Mouse (Mus musculus) kidney, embryonic 15.5 days (tissue): ENCODE measurements around the gene Ston2. TPM values are rescaled to one million over a fixed set of nuclear protein-coding genes. Genes with fewer than 3 reads are reported as not detected.

Source experiments
- ATAC-seq: fragments of 200-750 bp; cut with Nextera tagmentation; replicated peaks from 2 replicates; pipeline ENCODE4 v1.8.0; 2017; ENCODE audit warnings: moderate TSS enrichment; ENCODE audit not compliant: low FRiP score
- H3K27ac ChIP-seq: fragments of 300-500 bp; sonication (generic); 2 replicates; pipeline ENCODE4 v1.5.1; 2015; ENCODE audit warnings: mild to moderate bottlenecking, inconsistent platforms
- H3K27me3 ChIP-seq: fragments of 300-500 bp; sonication (generic); 2 replicates; pipeline ENCODE4 v1.6.1; 2015; ENCODE audit warnings: inconsistent platforms
- H3K36me3 ChIP-seq: fragments of 300-500 bp; sonication (generic); 2 replicates; pipeline ENCODE4 v1.6.1; 2015; ENCODE audit warnings: inconsistent platforms
- H3K4me1 ChIP-seq: fragments of 300-500 bp; sonication (generic); 2 replicates; pipeline ENCODE4 v1.6.1; 2015; ENCODE audit warnings: inconsistent platforms
- H3K4me2 ChIP-seq: fragments of 300-500 bp; sonication (generic); 2 replicates; pipeline ENCODE4 v1.6.1; 2015; ENCODE audit warnings: moderate library complexity, mild to moderate bottlenecking, inconsistent platforms
- H3K4me3 ChIP-seq: fragments of 300-500 bp; sonication (generic); replicated peaks from 2 replicates; pipeline ENCODE4 v1.5.1; 2015; ENCODE audit warnings: mild to moderate bottlenecking, inconsistent platforms
- H3K9ac ChIP-seq: fragments of 300-500 bp; sonication (generic); 2 replicates; pipeline ENCODE4 v1.6.1; 2015; ENCODE audit warnings: mild to moderate bottlenecking, inconsistent platforms
- H3K9me3 ChIP-seq: fragments of 300-500 bp; sonication (generic); replicated peaks from 2 replicates; pipeline ENCODE4 v1.6.1; 2016; ENCODE audit warnings: inconsistent platforms
- whole genome bisulfite sequencing: fragments of 180-500 bp; shearing (Covaris S2); methylation state at CpG from one replicate; pipeline ENCODE4 v1.1.7; 2015; ENCODE audit warnings: mixed read lengths; 5-methylcytosine and 5-hydroxymethylcytosine counted together
- polyA plus RNA-seq: library from polyadenylated mRNA; unstranded; fragments of >200 nt; fragmentation: Nextera tagmentation; extraction: Ambion mirVana; gene quantifications from 2 replicates; pipeline ENCODE4 v1.2.1, GENCODE M21; 2015

Ston2 gene
- polyA plus RNA-seq, 1 experiment from 2014 or later: 11.2 TPM

DNA sequence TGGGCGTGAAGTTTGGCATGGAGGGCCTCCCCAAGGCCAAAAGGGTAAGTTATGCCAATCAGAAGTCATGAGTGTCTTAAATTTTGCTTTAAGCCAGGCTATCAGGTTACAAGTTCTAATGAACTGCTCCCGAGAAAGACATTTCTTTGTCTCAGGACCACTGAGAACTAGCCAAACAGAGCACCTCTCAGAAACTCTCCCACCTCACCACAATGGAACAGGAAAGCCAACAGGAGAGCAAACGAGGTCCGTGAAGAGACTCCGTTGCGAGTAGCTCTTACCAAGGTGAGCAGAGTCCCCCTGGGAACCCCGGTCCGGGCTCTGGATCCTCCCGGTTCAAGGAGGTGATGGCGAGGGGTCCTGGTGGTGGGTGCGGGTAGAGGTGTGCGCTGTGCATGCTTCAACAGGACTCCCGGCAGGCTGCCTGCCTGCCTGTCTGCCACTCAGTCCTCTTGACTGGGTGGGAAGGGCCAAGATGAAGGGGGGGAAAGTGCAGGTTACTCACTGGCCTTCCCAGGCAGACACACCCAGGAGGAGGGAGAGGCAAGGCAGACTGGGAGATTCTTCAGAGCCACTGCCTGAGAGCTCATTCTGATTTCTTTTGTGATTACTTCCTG, 102.4 kb downstream of the Ston2 start:
- ATAC-seq: peak; percentile 63
- H3K9me3 ChIP-seq: no peaks in the 10 kb centered on the region
- peaks cover 33% of the 10 kb centered on the region for H3K4me1 ChIP-seq
- peak overlapping the region; percentile 52 for H3K27ac ChIP-seq
- no peaks in the 10 kb centered on the region for H3K36me3 ChIP-seq
- H3K4me2 ChIP-seq: peak overlapping the region; percentile 53
- H3K27me3 ChIP-seq: no peaks in the 10 kb centered on the region
- WGBS: 12% methylated on average over 13 of the region's 13 CpGs
- no peak overlapping the region for H3K9ac ChIP-seq
- peak overlapping the region; percentile 26 for H3K4me3 ChIP-seq

GRCm38 (mm10) chr12:91684840-91685415, 103.3 kb downstream of the Ston2 start:
- Histone ChIP-seq H3K4me2 (peak overlapping the region; percentile 53), H3K9me3 (no peaks in the 10 kb centered on the region), H3K4me3 (no peak overlapping the region), H3K4me1 (peaks cover 33% of the 10 kb centered on the region), H3K36me3 (no peaks in the 10 kb centered on the region), H3K27ac (peak overlapping the region; percentile 52), H3K9ac (no peak overlapping the region), H3K27me3 (no peaks in the 10 kb centered on the region)
- 0 out of 2 replicates have a peak, but pooled peaks have one; percentile 22 for ATAC-seq
- 29% methylated on average over 11 of the region's 11 CpGs for WGBS

GRCm38 (mm10) chr12:91684101-91684839, 103.9 kb downstream of the Ston2 start:
- H3K27me3 ChIP-seq: no peaks in the 10 kb centered on the region
- H3K4me2 ChIP-seq: peak overlapping the region; percentile 53
- no peaks in the 10 kb centered on the region for H3K9me3 ChIP-seq
- H3K4me3 ChIP-seq: 0 out of 2 replicates have a peak overlapping the region, but pooled peaks have one; percentile 5
- peaks cover 38% of the 10 kb centered on the region for H3K4me1 ChIP-seq
- H3K27ac ChIP-seq: peak overlapping the region; percentile 52
- no peaks in the 10 kb centered on the region for H3K36me3 ChIP-seq
- no peak overlapping the region for H3K9ac ChIP-seq
- 20% methylated on average over 15 of the region's 15 CpGs for WGBS
- peak; percentile 48 for ATAC-seq

- no peaks in the 10 kb centered on the region for H3K27me3 ChIP-seq
- no peak for ATAC-seq
- no peaks in the 10 kb centered on the region for H3K36me3 ChIP-seq
- no peak overlapping the region for H3K27ac ChIP-seq
- WGBS: 72% methylated on average over 15 of the region's 15 CpGs
- peaks cover 41% of the 10 kb centered on the region for H3K4me1 ChIP-seq
- no peak overlapping the region for H3K9ac ChIP-seq
- H3K9me3 ChIP-seq: no peaks in the 10 kb centered on the region
- H3K4me3 ChIP-seq: no peak overlapping the region
- peak overlapping the region; percentile 53 for H3K4me2 ChIP-seq
Observed at GRCm38 (mm10) chr12:91683549-91684100, 104.6 kb downstream of the Ston2 start.

DNA sequence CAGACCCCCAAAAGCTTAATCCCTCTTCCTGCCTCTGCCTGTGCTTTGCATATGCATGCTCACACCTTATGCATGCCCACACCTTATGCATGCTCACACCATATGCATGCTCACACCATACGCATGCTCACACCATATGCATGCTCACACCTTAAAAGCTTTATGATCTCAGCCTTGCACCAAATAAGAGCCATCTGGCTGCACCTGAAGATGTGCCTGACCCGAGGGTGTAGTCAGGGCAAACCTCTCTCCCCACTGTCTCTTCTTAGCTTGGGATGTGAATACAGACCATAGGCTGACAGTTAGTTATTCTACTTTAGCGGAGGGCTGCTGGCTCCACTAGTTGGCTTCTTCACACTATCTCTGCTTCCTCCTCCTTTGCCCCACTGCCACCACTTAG, 105.1 kb downstream of the Ston2 start:
- Histone ChIP-seq H3K4me2 (no peak overlapping the region), H3K36me3 (no peaks in the 10 kb centered on the region), H3K4me1 (peaks cover 41% of the 10 kb centered on the region), H3K4me3 (no peak overlapping the region), H3K27ac (no peak overlapping the region), H3K9me3 (no peaks in the 10 kb centered on the region; the same call in 1 of the 2 replicates), H3K9ac (no peak overlapping the region), H3K27me3 (no peaks in the 10 kb centered on the region)
- 82% methylated on average over 3 of the region's 3 CpGs for WGBS
- no peak for ATAC-seq

GRCm38 (mm10) chr12:91679320-91680064, 108.7 kb downstream of the Ston2 start:
- no peak overlapping the region for H3K9ac ChIP-seq
- no peak overlapping the region for H3K4me2 ChIP-seq
- H3K36me3 ChIP-seq: no peaks in the 10 kb centered on the region
- H3K27me3 ChIP-seq: no peaks in the 10 kb centered on the region
- H3K4me1 ChIP-seq: peaks cover 25% of the 10 kb centered on the region
- H3K9me3 ChIP-seq: no peaks in the 10 kb centered on the region; the same call in 1 of the 2 replicates
- H3K27ac ChIP-seq: no peak overlapping the region
- 69% methylated on average over 14 of the region's 14 CpGs for WGBS
- no peak overlapping the region for H3K4me3 ChIP-seq
- no peak for ATAC-seq

GRCm38 (mm10) chr12:91675937-91676336, 112.2 kb downstream of the Ston2 start:
- Histone ChIP-seq H3K36me3 (no peaks in the 10 kb centered on the region), H3K4me3 (no peak overlapping the region), H3K27ac (no peak overlapping the region), H3K4me1 (peaks cover 14% of the 10 kb centered on the region), H3K27me3 (no peaks in the 10 kb centered on the region), H3K4me2 (no peak overlapping the region), H3K9me3 (no peaks in the 10 kb centered on the region; the same call in 1 of the 2 replicates), H3K9ac (no peak overlapping the region)
- 72% methylated on average over 9 of the region's 9 CpGs for WGBS
- no peak for ATAC-seq

DNA sequence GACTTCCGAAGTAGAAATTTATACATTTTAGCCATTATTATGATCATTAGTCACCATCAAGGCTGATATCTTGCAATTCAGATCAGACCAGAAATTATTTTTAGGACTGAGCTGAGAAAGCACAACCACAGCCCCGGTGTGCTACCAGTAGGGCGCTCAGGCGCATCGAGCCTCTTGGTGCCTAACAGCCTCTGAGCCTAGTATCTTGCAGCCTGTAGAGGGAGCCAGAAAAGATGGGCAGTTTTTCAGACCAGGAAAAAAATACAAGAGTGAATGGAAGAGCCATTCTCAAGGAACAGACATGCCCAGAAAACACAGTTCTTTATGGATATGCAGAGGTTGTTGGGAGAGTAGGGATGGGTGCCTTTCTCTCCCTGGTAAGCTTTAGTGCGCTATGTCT, 115.0 kb downstream of the Ston2 start:
- Histone ChIP-seq H3K27me3 (no peaks in the 10 kb centered on the region), H3K4me2 (no peak overlapping the region), H3K9me3 (no peaks in the 10 kb centered on the region), H3K4me3 (no peak overlapping the region), H3K36me3 (no peaks in the 10 kb centered on the region), H3K4me1 (peaks cover 11% of the 10 kb centered on the region; the same call in 1 of the 2 replicates), H3K27ac (no peak overlapping the region), H3K9ac (no peak overlapping the region)
- WGBS: 81% methylated on average over 6 of the region's 6 CpGs
- ATAC-seq: no peak

- no peak overlapping the region for H3K4me3 ChIP-seq
- H3K27ac ChIP-seq: no peak overlapping the region
- no peak for ATAC-seq
- H3K4me2 ChIP-seq: no peak overlapping the region
- H3K36me3 ChIP-seq: no peaks in the 10 kb centered on the region
- H3K4me1 ChIP-seq: peaks cover 11% of the 10 kb centered on the region; the same call in 1 of the 2 replicates
- no peaks in the 10 kb centered on the region for H3K27me3 ChIP-seq
- H3K9ac ChIP-seq: no peak overlapping the region
- WGBS: 57% methylated on average over 7 of the region's 7 CpGs
- H3K9me3 ChIP-seq: no peaks in the 10 kb centered on the region
Observed at GRCm38 (mm10) chr12:91672528-91672927, 115.7 kb downstream of the Ston2 start.

- H3K4me3 ChIP-seq: no peak overlapping the region
- no peak; the same call in 1 of the 2 replicates for ATAC-seq
- H3K36me3 ChIP-seq: no peaks in the 10 kb centered on the region
- H3K9ac ChIP-seq: no peak overlapping the region
- no peaks in the 10 kb centered on the region for H3K27me3 ChIP-seq
- H3K4me2 ChIP-seq: no peak overlapping the region
- no peak overlapping the region for H3K27ac ChIP-seq
- WGBS: 64% methylated on average over 16 of the region's 16 CpGs
- H3K4me1 ChIP-seq: peaks cover 9% of the 10 kb centered on the region
- H3K9me3 ChIP-seq: no peaks in the 10 kb centered on the region
Observed at GRCm38 (mm10) chr12:91668529-91669245, 119.5 kb downstream of the Ston2 start.

DNA sequence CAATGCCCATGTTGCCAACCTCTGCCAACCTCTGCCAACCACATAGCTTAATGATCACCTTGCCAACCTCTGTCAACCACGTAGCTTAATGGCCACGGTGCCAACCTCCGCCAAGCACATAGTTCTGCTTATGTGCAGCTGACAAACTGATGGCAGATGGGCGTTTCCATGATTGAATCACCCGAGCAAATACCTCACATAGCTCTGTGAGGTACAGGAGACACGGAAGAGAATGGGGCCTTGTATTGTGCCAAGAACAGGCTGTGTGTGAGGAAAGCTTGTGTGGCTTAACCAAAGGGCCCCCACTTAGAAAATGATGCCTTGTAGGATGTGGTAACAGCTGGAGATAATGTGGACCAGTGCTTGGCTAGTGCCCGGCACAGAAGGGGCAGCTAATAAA, 120.4 kb downstream of the Ston2 start:
- no peak overlapping the region for H3K9ac ChIP-seq
- no peak for ATAC-seq
- no peak overlapping the region for H3K4me3 ChIP-seq
- H3K36me3 ChIP-seq: no peaks in the 10 kb centered on the region
- H3K4me2 ChIP-seq: no peak overlapping the region
- H3K9me3 ChIP-seq: no peaks in the 10 kb centered on the region
- no peak overlapping the region for H3K27ac ChIP-seq
- WGBS: 81% methylated on average over 7 of the region's 7 CpGs
- H3K27me3 ChIP-seq: no peaks in the 10 kb centered on the region
- peaks cover 14% of the 10 kb centered on the region for H3K4me1 ChIP-seq
